Mouse (Mus musculus) adrenal gland, adult (tissue): ENCODE data around the gene Rnf220.

Experiments
- DNase-seq, 2 experiments: peaks; one replicate each; pipeline ENCODE4 v3.0.0; 2022 to 2023; ENCODE audit warnings: low spot score in 1 of 2; ENCODE audit not compliant: inconsistent age in 2 of 2

The Rnf220 gene

GRCm38 (mm10) chr4:117389264-117390054 is 107.4 kb downstream of the Rnf220 start:
- DNase-seq: peak; percentile 11 to 44

GRCm38 (mm10) chr4:117385247-117385646 is 111.6 kb downstream of the Rnf220 start:
- no peak for DNase-seq

GRCm38 (mm10) chr4:117381846-117382245 is 115.0 kb downstream of the Rnf220 start:
- DNase-seq: no peak

GRCm38 (mm10) chr4:117380558-117380935 is 116.3 kb downstream of the Rnf220 start:
- DNase-seq: no peak

- DNase-seq: no peak
These were observed 116.9 kb downstream of the Rnf220 start for GRCm38 (mm10) chr4:117379803-117380557.

- no peak for DNase-seq
These were observed 122.7 kb downstream of the Rnf220 start for GRCm38 (mm10) chr4:117374078-117374540.

GRCm38 (mm10) chr4:117373324-117374077 is 123.4 kb downstream of the Rnf220 start:
- no peak for DNase-seq

- DNase-seq: peak in 1 of 2 experiments; percentile 25
These were observed 125.0 kb downstream of the Rnf220 start for GRCm38 (mm10) chr4:117371896-117372295.

- DNase-seq: no peak
These were observed 126.5 kb downstream of the Rnf220 start for GRCm38 (mm10) chr4:117370354-117370753.

- DNase-seq: no peak
These were observed 127.3 kb downstream of the Rnf220 start for GRCm38 (mm10) chr4:117369571-117369970.

GRCm38 (mm10) chr4:117367365-117367764 is 129.5 kb downstream of the Rnf220 start:
- DNase-seq: no peak

- DNase-seq: no peak
These were observed 134.8 kb downstream of the Rnf220 start for GRCm38 (mm10) chr4:117362085-117362484.

GRCm38 (mm10) chr4:117361558-117361873 is 135.3 kb downstream of the Rnf220 start:
- DNase-seq: no peak

- DNase-seq: no peak
These were observed 135.9 kb downstream of the Rnf220 start for GRCm38 (mm10) chr4:117360713-117361557.

- DNase-seq: no peak
These were observed 137.0 kb downstream of the Rnf220 start for GRCm38 (mm10) chr4:117359803-117360382.

GRCm38 (mm10) chr4:117357917-117358316 is 138.9 kb downstream of the Rnf220 start:
- DNase-seq: no peak

- no peak for DNase-seq
These were observed 139.7 kb downstream of the Rnf220 start for GRCm38 (mm10) chr4:117357104-117357503.

- DNase-seq: peak in 1 of 2 experiments; percentile 55
These were observed 140.6 kb downstream of the Rnf220 start for GRCm38 (mm10) chr4:117356223-117356622.

GRCm38 (mm10) chr4:117354651-117355050 is 142.2 kb downstream of the Rnf220 start:
- DNase-seq: no peak

GRCm38 (mm10) chr4:117352957-117353356 is 143.9 kb downstream of the Rnf220 start:
- DNase-seq: no peak
